Mouse (Mus musculus) embryonic facial prominence, embryonic 14.5 days (tissue): Measurements from ENCODE around the gene Khnyn. TPM values are rescaled to one million over a fixed set of nuclear protein-coding genes. Genes with fewer than 3 reads are reported as not detected.
A peak's percentile ranks its signal among the peaks of the same experiment; 100 is the strongest.

Experiments
- ATAC-seq: fragments of 200-750 bp; cut with Nextera tagmentation; 2 replicates; pipeline ENCODE4 v1.8.0; 2017; ENCODE audit warnings: low read depth, moderate number of reproducible peaks, moderate TSS enrichment
- DNase-seq: peaks from one replicate; pipeline ENCODE4 v3.0.0-alpha.2; 2015; ENCODE audit warnings: low spot score
- H3K27ac ChIP-seq: fragments of 300-500 bp; sonication (generic); replicated peaks from 2 replicates; pipeline ENCODE4 v1.5.1; 2014; ENCODE audit warnings: low read depth, mild to moderate bottlenecking, low read length, moderate library complexity
- H3K27me3 ChIP-seq: fragments of 300-500 bp; sonication (generic); replicated peaks from 2 replicates; pipeline ENCODE4 v1.6.1; 2014; ENCODE audit warnings: low read length; ENCODE audit not compliant: control insufficient read depth, insufficient read depth
- H3K36me3 ChIP-seq: fragments of 300-500 bp; sonication (generic); 2 replicates; pipeline ENCODE4 v1.6.1; 2014; ENCODE audit warnings: low read length, mixed read lengths; ENCODE audit not compliant: control insufficient read depth, insufficient read depth
- H3K4me1 ChIP-seq: fragments of 300-500 bp; sonication (generic); 2 replicates; pipeline ENCODE4 v1.6.1; 2014; ENCODE audit warnings: antibody characterized with exemption, low read length; ENCODE audit not compliant: control insufficient read depth, insufficient read depth
- H3K4me2 ChIP-seq: fragments of 300-500 bp; sonication (generic); 2 replicates; pipeline ENCODE4 v1.6.1; 2014; ENCODE audit warnings: low read depth, mild to moderate bottlenecking, low read length, moderate library complexity, mixed read lengths
- H3K4me3 ChIP-seq: fragments of 300-500 bp; sonication (generic); 2 replicates; pipeline ENCODE4 v1.5.1; 2014; ENCODE audit warnings: low read depth, mild to moderate bottlenecking, low read length
- H3K9ac ChIP-seq: fragments of 300-500 bp; sonication (generic); 2 replicates; pipeline ENCODE4 v1.6.1; 2014; ENCODE audit warnings: low read depth, mild to moderate bottlenecking, low read length, moderate library complexity, mixed read lengths
- H3K9me3 ChIP-seq: fragments of 300-500 bp; sonication (generic); 2 replicates; pipeline ENCODE4 v1.6.1; 2016; ENCODE audit warnings: low read length; ENCODE audit not compliant: control insufficient read depth
- WGBS: fragments of 180-500 bp; shearing (Covaris S2); extraction: QIAGEN DNeasy Blood & Tissue Kit; methylation state at CpG from one replicate; pipeline ENCODE4 v1.1.7; 2014; 5-methylcytosine and 5-hydroxymethylcytosine counted together
- polyA plus RNA-seq: library from polyadenylated mRNA; unstranded; fragments of >200 nt; fragmentation: Nextera tagmentation; extraction: Ambion mirVana; gene quantifications from 2 replicates; pipeline ENCODE4 v1.2.1, GENCODE M21; 2014

Khnyn gene
- polyA plus RNA-seq, 1 experiment from 2014 or later: 9.1 TPM

- no peaks in the 10 kb centered on the region for H3K27me3 ChIP-seq
- ATAC-seq (peak; percentile 90), DNase-seq (peak; percentile 96)
- H3K4me2 ChIP-seq: peak overlapping the region; percentile 41
- no peak overlapping the region; the same call in 1 of the 2 replicates for H3K9ac ChIP-seq
- H3K36me3 ChIP-seq: no peaks in the 10 kb centered on the region
- no peaks in the 10 kb centered on the region for H3K4me1 ChIP-seq
- 35% methylated on average over 14 of the region's 14 CpGs for WGBS
- no peak overlapping the region for H3K4me3 ChIP-seq
- H3K9me3 ChIP-seq: no peaks in the 10 kb centered on the region
- H3K27ac ChIP-seq: no peak overlapping the region; the same call in 1 of the 2 replicates
These were observed 33.7 kb downstream of the Khnyn start for GRCm38 (mm10) chr14:55918240-55919082.

- no peaks in the 10 kb centered on the region for H3K9me3 ChIP-seq
- 59% methylated on average over 7 of the region's 7 CpGs for WGBS
- H3K36me3 ChIP-seq: no peaks in the 10 kb centered on the region
- no peaks in the 10 kb centered on the region for H3K27me3 ChIP-seq
- H3K4me3 ChIP-seq: no peak overlapping the region
- H3K27ac ChIP-seq: no peak overlapping the region
- H3K9ac ChIP-seq: no peak overlapping the region
- no peak overlapping the region for H3K4me2 ChIP-seq
- DNase-seq: no peak
- ATAC-seq: no peak
- no peaks in the 10 kb centered on the region for H3K4me1 ChIP-seq
These were observed 37.9 kb downstream of the Khnyn start for GRCm38 (mm10) chr14:55922475-55923232.

- Histone ChIP-seq H3K36me3 (no peaks in the 10 kb centered on the region), H3K4me2 (no peak overlapping the region), H3K4me1 (no peaks in the 10 kb centered on the region), H3K9ac (no peak overlapping the region), H3K9me3 (no peaks in the 10 kb centered on the region), H3K27me3 (no peaks in the 10 kb centered on the region), H3K4me3 (no peak overlapping the region), H3K27ac (no peak overlapping the region)
- no peak for ATAC-seq
- DNase-seq: no peak
- WGBS: 74% methylated on average over 4 of the region's 4 CpGs
These were observed 42.1 kb downstream of the Khnyn start for GRCm38 (mm10) chr14:55926847-55927246.

- WGBS: 47% methylated on average over 12 of the region's 12 CpGs
These were observed 44.7 kb downstream of the Khnyn start for GRCm38 (mm10) chr14:55929263-55929997.

GRCm38 (mm10) chr14:55933586-55933985, 48.8 kb downstream of the Khnyn start:
- H3K36me3 ChIP-seq: no peaks in the 10 kb centered on the region
- H3K4me3 ChIP-seq: no peak overlapping the region
- no peak overlapping the region for H3K27ac ChIP-seq
- peak; percentile 71; the same call in 1 of the 2 replicates for ATAC-seq
- H3K27me3 ChIP-seq: no peaks in the 10 kb centered on the region
- DNase-seq: peak; percentile 53
- WGBS: 23% methylated on average over 7 of the region's 7 CpGs
- H3K9ac ChIP-seq: no peak overlapping the region
- no peaks in the 10 kb centered on the region for H3K4me1 ChIP-seq
- H3K4me2 ChIP-seq: no peak overlapping the region
- H3K9me3 ChIP-seq: no peaks in the 10 kb centered on the region

More at GRCm38 (mm10) chr14:55929263-55929997, 44.7 kb downstream of the Khnyn start:
- H3K9ac ChIP-seq: no peak overlapping the region
- no peak overlapping the region for H3K4me2 ChIP-seq
- ATAC-seq (no peak), DNase-seq (no peak)
- no peak overlapping the region for H3K27ac ChIP-seq
- no peaks in the 10 kb centered on the region for H3K27me3 ChIP-seq
- H3K36me3 ChIP-seq: no peaks in the 10 kb centered on the region
- no peaks in the 10 kb centered on the region for H3K4me1 ChIP-seq
- no peak overlapping the region for H3K4me3 ChIP-seq
- H3K9me3 ChIP-seq: no peaks in the 10 kb centered on the region

GRCm38 (mm10) chr14:55940070-55940800, 55.5 kb downstream of the Khnyn start:
- Histone ChIP-seq H3K4me3 (no peak overlapping the region), H3K36me3 (no peaks in the 10 kb centered on the region), H3K27ac (no peak overlapping the region), H3K9ac (no peak overlapping the region), H3K9me3 (no peaks in the 10 kb centered on the region), H3K4me2 (no peak overlapping the region), H3K4me1 (no peaks in the 10 kb centered on the region), H3K27me3 (no peaks in the 10 kb centered on the region)
- no peak for ATAC-seq
- WGBS: 43% methylated on average over 7 of the region's 7 CpGs
- DNase-seq: no peak

GRCm38 (mm10) chr14:55943601-55944000, 58.9 kb downstream of the Khnyn start:
- ATAC-seq (no peak), DNase-seq (no peak)
- Histone ChIP-seq H3K9me3 (no peaks in the 10 kb centered on the region), H3K4me1 (no peaks in the 10 kb centered on the region), H3K27ac (no peak overlapping the region), H3K9ac (no peak overlapping the region), H3K27me3 (no peaks in the 10 kb centered on the region), H3K4me2 (no peak overlapping the region), H3K36me3 (no peaks in the 10 kb centered on the region), H3K4me3 (no peak overlapping the region)
- 81% methylated on average over 11 of the region's 11 CpGs for WGBS

- Histone ChIP-seq H3K27ac (no peak within 1 kb of the TSS), H3K36me3 (no peaks in the 10 kb centered on the region), H3K4me3 (no peak within 1 kb of the TSS), H3K4me2 (no peak within 1 kb of the TSS), H3K27me3 (no peaks in the 10 kb centered on the region), H3K9ac (no peak within 1 kb of the TSS), H3K9me3 (no peaks in the 10 kb centered on the region), H3K4me1 (no peaks in the 10 kb centered on the region)
- ATAC-seq: no peak
- DNase-seq: no peak
- 78% methylated on average over 4 of the region's 4 CpGs for WGBS
These were observed 59.8 kb downstream of the Khnyn start, which contains the start of gene Cma1 for GRCm38 (mm10) chr14:55944575-55944974. Gene Cma1 (minus strand): TSS chr14:55944675.
